Mouse (Mus musculus): ENCODE data around the gene Hif3a.

DNA sequence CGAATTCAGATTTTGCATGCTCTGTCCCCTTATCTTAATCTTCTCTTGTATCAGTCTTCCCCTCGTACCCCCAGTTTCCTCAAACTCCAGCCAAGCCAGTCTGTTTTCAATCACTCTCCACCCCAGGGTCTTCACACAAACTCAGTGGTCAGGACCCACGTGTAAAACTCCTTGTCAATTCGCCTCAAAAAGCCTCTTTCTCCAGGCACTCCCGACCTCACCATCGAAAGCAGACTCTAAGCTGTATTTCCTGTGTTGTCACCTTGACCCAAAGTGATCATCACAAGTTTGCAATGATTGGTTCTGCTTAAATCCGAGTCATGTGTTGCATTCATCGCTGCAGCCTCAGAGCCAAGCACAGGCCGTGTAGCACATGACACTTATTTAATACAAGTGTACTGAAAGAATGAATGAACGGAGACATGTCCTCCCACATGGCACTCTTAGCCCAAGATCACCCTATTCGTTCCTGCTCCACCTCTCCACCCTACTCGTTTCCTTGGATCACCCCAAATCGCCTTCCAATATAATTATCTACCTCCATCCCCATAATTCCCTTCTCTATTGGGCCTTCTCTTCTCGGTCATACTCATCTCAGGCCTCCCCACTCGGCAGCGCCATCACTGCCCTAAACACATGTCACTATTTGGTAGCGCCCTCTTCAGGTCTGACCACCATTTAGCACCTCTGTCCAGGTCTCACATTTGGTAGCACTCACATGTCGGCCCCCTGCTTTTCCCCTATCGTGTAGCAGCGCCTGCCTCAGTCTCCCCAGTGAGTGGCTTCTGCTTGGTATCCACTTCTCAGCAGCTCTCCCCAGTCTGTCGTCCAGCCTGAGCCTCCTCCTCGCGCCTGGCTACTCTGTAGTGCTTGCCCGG, 35.3 kb downstream of the Hif3a start:
- no peak for TF ChIP-seq POLR2A (IDR thresholded peaks at IDR 0.05; ENCODE audit: control insufficient read depth, extremely low read depth, insufficient read depth, low read length, poor library complexity)
- TF ChIP-seq CTCF (IDR thresholded peaks at IDR 0.05; ENCODE audit: borderline replicate concordance, control insufficient read depth, extremely low read depth, insufficient read depth, low read length, poor library complexity) = peak; percentile 65; the same call in 1 of the 2 replicates
